23 mouse cellular contexts compared by ENCODE assay signal in genomic region chr5:5683292-5683691, GRCm38 (mm10). TPM values are rescaled to one million over a fixed set of nuclear protein-coding genes. Genes with fewer than 3 reads are reported as not detected.
DNase-seq lines count a peak whose midpoint lies in the region; ATAC-seq and TF ChIP-seq lines count a peak whose summit lies in the region.
"Had no signal": no experiment of that assay in that cellular context is flagged by ENCODE, and none has a peak within 500 bp of the region (broad histone marks: within the 10 kb centered on the region; RNA-seq: fewer than 3 reads in every experiment).

No protein-coding gene starts in this region.

- no peaks in the 10 kb centered on the region for H3K9me3 ChIP-seq in liver, postnatal 0 days (ENCODE audit: low read length)
- H3K9me3 ChIP-seq in liver, embryonic 11.5 days (ENCODE audit: control insufficient read depth, low read length) = no peaks in the 10 kb centered on the region
- H3K9me3 ChIP-seq: G1E had no signal

- peak; percentile 72 for ATAC-seq in liver, postnatal 0 days
- ATAC-seq in liver, embryonic 11.5 days (replicated peaks; ENCODE audit: low FRiP score) = no peak
- ATAC-seq in megakaryocyte-erythroid progenitor cell, adult 5-6 weeks (replicated peaks; ENCODE audit: low FRiP score, low TSS enrichment, poor library complexity, severe bottlenecking) = no peak
- ATAC-seq: activated CD4-positive, CD25-positive, alpha-beta regulatory T cell, adult 4 months; CD4-positive, CD25-positive, alpha-beta regulatory T cell, adult 4 months; Patski had no signal

- H3K36me3 ChIP-seq in liver, adult 2 months (ENCODE audit: control insufficient read depth, insufficient read depth, low read length) = no peaks in the 10 kb centered on the region
- no peaks in the 10 kb centered on the region for H3K36me3 ChIP-seq in liver, postnatal 0 days (replicated peaks; ENCODE audit: insufficient read depth, low read length)
- H3K36me3 ChIP-seq in liver, embryonic 11.5 days (ENCODE audit: control insufficient read depth, insufficient read depth, low read length) = no peaks in the 10 kb centered on the region
- H3K36me3 ChIP-seq: G1E had no signal

- 56% methylated on average over 4 of the region's 4 CpGs for WGBS in liver, adult 2 months
- 65% methylated on average over 4 of the region's 4 CpGs for WGBS in liver, postnatal 0 days (ENCODE audit: insufficient replicate concordance)
- WGBS in liver, embryonic 11.5 days = 64% methylated on average over 4 of the region's 4 CpGs
- WGBS in lung, adult 2 months = 70% methylated on average over 4 of the region's 4 CpGs

- H3K27me3 ChIP-seq in liver, adult 2 months (ENCODE audit: control insufficient read depth, insufficient read depth, low read length) = no peaks in the 10 kb centered on the region
- H3K27me3 ChIP-seq in liver, postnatal 0 days (ENCODE audit: insufficient read depth, low read length) = no peaks in the 10 kb centered on the region
- no peaks in the 10 kb centered on the region for H3K27me3 ChIP-seq in liver, embryonic 11.5 days (replicated peaks; ENCODE audit: control insufficient read depth, insufficient read depth, low read length)
- H3K27me3 ChIP-seq: CH12.LX, Patski had no signal

- TF ChIP-seq EP300 in liver, postnatal 0 days (IDR thresholded peaks at IDR 0.05; ENCODE audit: low read depth) = no peak

- no peak for TF ChIP-seq CTCF in liver, adult 2 months (IDR thresholded peaks at IDR 0.05; ENCODE audit: low read depth, low read length)
- TF ChIP-seq CTCF in liver, postnatal 0 days (IDR thresholded peaks at IDR 0.05; ENCODE audit: low read depth) = no peak
- no peak for TF ChIP-seq CTCF in lung, adult 2 months (IDR thresholded peaks at IDR 0.05; ENCODE audit: insufficient read depth, low read length)

- peak; percentile 24 for DNase-seq in liver, adult 2 months (ENCODE audit: extremely low read depth, low read depth, low spot score)
- no peak for DNase-seq in liver
- DNase-seq in liver, postnatal 0 days = no peak
- no peak for DNase-seq in liver, embryonic 11.5 days (ENCODE audit: low spot score)
- DNase-seq in retina, embryonic 14.5 days (ENCODE audit: low spot score) = peak; percentile 31
- peak; percentile 68 for DNase-seq in retina, postnatal 1 day
- DNase-seq in lung, adult 2 months = no peak
- DNase-seq: adrenal gland, adult 2 months; adrenal gland, adult 8-10 months; adrenal gland, postnatal 10 days; adrenal gland, postnatal 14 days; adrenal gland, postnatal 25 days; adrenal gland, postnatal 36 days; B cell, adult 2 months; cerebellum, adult 11 months; cerebellum, adult 11-12 months had no signal

- H3K79me2 ChIP-seq in liver, adult 2 months (ENCODE audit: control insufficient read depth, insufficient read depth, low read length) = no peaks in the 10 kb centered on the region; the same call in 1 of the 2 replicates

- no peak for TF ChIP-seq POLR2A in liver, adult 2 months (IDR thresholded peaks at IDR 0.05; ENCODE audit: extremely low read depth, insufficient read depth, low read length)
- no peak for TF ChIP-seq POLR2A in lung, adult 2 months (IDR thresholded peaks at IDR 0.05; ENCODE audit: borderline replicate concordance, extremely low read depth, low read depth, low read length)

- H3K4me3 ChIP-seq in liver, adult 2 months (ENCODE audit: insufficient read depth, low read depth, low read length) = no peak overlapping the region
- no peak overlapping the region for H3K4me3 ChIP-seq in liver, postnatal 0 days (ENCODE audit: low read depth, low read length)
- no peak overlapping the region for H3K4me3 ChIP-seq in liver, embryonic 11.5 days (ENCODE audit: low read depth, low read length)
- no peak overlapping the region for H3K4me3 ChIP-seq in lung, adult 2 months (replicated peaks; ENCODE audit: extremely low read depth, low read depth, low read length)

- H3K4me1 ChIP-seq in liver, adult 2 months (ENCODE audit: control insufficient read depth, insufficient read depth, low read length) = no peaks in the 10 kb centered on the region
- H3K4me1 ChIP-seq in liver, postnatal 0 days (ENCODE audit: insufficient read depth) = no peaks in the 10 kb centered on the region; the same call in 1 of the 2 replicates
- no peaks in the 10 kb centered on the region; the same call in 1 of the 2 replicates for H3K4me1 ChIP-seq in liver, embryonic 11.5 days (replicated peaks; ENCODE audit: control insufficient read depth, insufficient read depth, low read length)
- no peaks in the 10 kb centered on the region for H3K4me1 ChIP-seq in lung, adult 2 months (ENCODE audit: control insufficient read depth, insufficient read depth, low read length)

- no peak overlapping the region for H3K9ac ChIP-seq in liver, adult 2 months (ENCODE audit: low read depth, low read length)
- H3K9ac ChIP-seq in liver, postnatal 0 days (replicated peaks) = no peak overlapping the region
- H3K9ac ChIP-seq in liver, embryonic 11.5 days (ENCODE audit: low read depth, low read length) = no peak overlapping the region

- no peak overlapping the region for H3K4me2 ChIP-seq in liver, postnatal 0 days (ENCODE audit: low read depth, low read length)
- H3K4me2 ChIP-seq in liver, embryonic 11.5 days = no peak overlapping the region

- no peak overlapping the region for H3K27ac ChIP-seq in liver, adult 2 months (replicated peaks; ENCODE audit: insufficient read depth, low read depth, low read length)
- no peak overlapping the region for H3K27ac ChIP-seq in liver, postnatal 0 days (ENCODE audit: low read depth)
- no peak overlapping the region for H3K27ac ChIP-seq in liver, embryonic 11.5 days (ENCODE audit: low read depth, low read length)

RNA-seq across cellular contexts. Expression of gene Steap2, which starts 11.1 kb away (rescaled TPM):
- 6.2 and 9.0 TPM in 2 replicates for total RNA-seq in liver, adult 2 months (2014; rRNA removed)
- 3.9 and 4.1 TPM in 2 replicates for polyA plus RNA-seq in liver, adult 2 months (2012; rRNA removed)
- 5.1 and 6.2 TPM in 2 replicates for polyA plus RNA-seq in liver, postnatal 0 days (2015; fragmentation: Nextera tagmentation; extraction: Ambion mirVana)
- polyA plus RNA-seq in liver, embryonic 11.5 days (2014; fragmentation: Nextera tagmentation; extraction: Ambion mirVana) = 11.5 and 11.9 TPM in 2 replicates
- 5.1 and 5.7 TPM in 2 replicates for polyA plus RNA-seq in lung, adult 2 months (2012; rRNA removed)
- not detected in 2 replicates for total RNA-seq in megakaryocyte-erythroid progenitor cell, adult 5-6 weeks (2014; fragmentation: Nextera tagmentation)
- not detected in 2 replicates for total RNA-seq in megakaryocyte-erythroid progenitor cell, adult 5-6 weeks (2017)
- total RNA-seq: CH12.LX, MEL had no signal
- polyA plus RNA-seq: CD4-positive, CD25-positive, alpha-beta regulatory T cell, adult 4 months; G1E had no signal

RNA-seq across cellular contexts. Expression of gene Cfap69, which starts 19.3 kb away (rescaled TPM):
- total RNA-seq in liver, adult 2 months (2014; rRNA removed) = 1.0 TPM in 2 replicates
- 0.04 and 0.05 TPM in 2 replicates for polyA plus RNA-seq in liver, adult 2 months (2012; rRNA removed)
- polyA plus RNA-seq in liver, postnatal 0 days (2015; fragmentation: Nextera tagmentation; extraction: Ambion mirVana) = 0.43 and 0.67 TPM in 2 replicates
- 0.26 and 1.3 TPM in 2 replicates for polyA plus RNA-seq in liver, embryonic 11.5 days (2014; fragmentation: Nextera tagmentation; extraction: Ambion mirVana)
- 10.3 and 11.7 TPM in 2 replicates for polyA plus RNA-seq in lung, adult 2 months (2012; rRNA removed)
- total RNA-seq in megakaryocyte-erythroid progenitor cell, adult 5-6 weeks (2014; fragmentation: Nextera tagmentation) = not detected in 2 replicates
- total RNA-seq in megakaryocyte-erythroid progenitor cell, adult 5-6 weeks (2017) = not detected in 2 replicates
- total RNA-seq: MEL had no signal
- polyA plus RNA-seq: activated CD4-positive, CD25-positive, alpha-beta regulatory T cell, adult 4 months; CD4-positive, CD25-positive, alpha-beta regulatory T cell, adult 4 months; G1E had no signal

Comparison
In these comparisons a context has a peak if more than half of its experiments do, and no peak if none do; other contexts are left out.
1. DNase-seq: peak in liver, adult 2 months (single experiment), retina, embryonic 14.5 days (single experiment) and retina, postnatal 1 day (single experiment); none in liver (single experiment), liver, postnatal 0 days (single experiment), liver, embryonic 11.5 days (single experiment) and lung, adult 2 months (single experiment).